Mouse (Mus musculus) erythroblast, embryonic 14.5 days (primary cell): ENCODE data around the gene Nat8f6.
"Not testable (repeated sequence)": the region's sequence is repeated elsewhere in the genome, so short reads cannot be mapped to it uniquely, and the experiment has no call there.

Experiments
- GATA1 ChIP-seq: IDR thresholded peaks from 2 replicates; pipeline ENCODE4 v1.6.1; 2012; ENCODE audit warnings: low read length, inconsistent platforms, mixed read lengths
- TAL1 ChIP-seq: IDR thresholded peaks from 3 replicates; pipeline ENCODE4 v1.6.1; 2012; ENCODE audit warnings: low read length, inconsistent platforms, mixed read lengths

- TF ChIP-seq GATA1, TAL1: not testable (repeated sequence)
Measured at GRCm38 (mm10) chr6:85803180-85803579, 17.6 kb downstream of the Nat8f6 start.
